8 mouse cellular contexts compared by ENCODE assay signal in the genomic region with DNA sequence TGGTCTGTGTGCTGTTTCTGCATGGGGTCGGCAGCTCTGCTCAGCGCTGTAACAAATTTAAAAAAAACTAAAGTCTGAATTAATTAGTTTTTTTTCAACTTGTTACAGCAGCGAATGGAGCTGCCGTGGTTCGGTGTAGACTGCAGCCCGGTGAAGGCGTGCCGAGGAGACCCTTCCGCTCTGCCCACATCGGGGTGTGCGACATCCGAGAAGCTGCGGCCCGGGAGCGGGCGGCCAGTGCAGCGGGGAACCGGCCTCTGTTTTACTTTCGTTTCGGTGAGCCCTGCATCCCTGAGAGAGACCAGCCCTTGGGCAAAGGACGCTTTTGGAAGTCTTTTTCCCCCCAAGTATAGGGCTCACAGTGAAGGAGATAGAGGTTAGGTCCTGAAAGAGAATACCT.
DNase-seq lines count a peak whose midpoint lies in the region; ATAC-seq lines count a peak whose summit lies in the region.

No protein-coding gene starts in this region.

- H3K27me3 ChIP-seq in heart, embryonic 14.5 days (ENCODE audit: control insufficient read depth, insufficient read depth, low read length) = no peaks in the 10 kb centered on the region
- no peaks in the 10 kb centered on the region for H3K27me3 ChIP-seq in stomach, embryonic 14.5 days (ENCODE audit: control insufficient read depth, insufficient read depth, low read length)

- no peaks in the 10 kb centered on the region for H3K79me2 ChIP-seq in macrophage (ENCODE audit: inconsistent target)

- no peak overlapping the region for H3K27ac ChIP-seq in brown adipose tissue, adult 24 weeks (replicated peaks; ENCODE audit: low read depth, low read length)
- H3K27ac ChIP-seq in heart, embryonic 14.5 days (replicated peaks in 1 of 2; ENCODE audit: control insufficient read depth in 1 of 2, insufficient read depth in 1 of 2, low read depth in 2 of 2, low read length in 2 of 2) = peak overlapping the region; percentile 26 to 46; a peak in 3 of 4 replicates
- H3K27ac ChIP-seq in macrophage = no peak overlapping the region
- no peak overlapping the region for H3K27ac ChIP-seq in stomach, embryonic 14.5 days (ENCODE audit: low read length)

- no peaks in the 10 kb centered on the region for H3K9me3 ChIP-seq in heart, embryonic 14.5 days (ENCODE audit: control insufficient read depth, low read length)
- H3K9me3 ChIP-seq in stomach, embryonic 14.5 days (ENCODE audit: control insufficient read depth, low read depth, low read length) = no peaks in the 10 kb centered on the region

- peak overlapping the region; percentile 64 for H3K9ac ChIP-seq in heart, embryonic 14.5 days (ENCODE audit: low read length)
- H3K9ac ChIP-seq in stomach, embryonic 14.5 days (replicated peaks; ENCODE audit: low read depth, low read length) = no peak overlapping the region

- no peaks in the 10 kb centered on the region for H3K4me1 ChIP-seq in brown adipose tissue, adult 24 weeks (ENCODE audit: control insufficient read depth, insufficient read depth, insufficient read length, low read length)
- H3K4me1 ChIP-seq in heart, embryonic 14.5 days (ENCODE audit: control insufficient read depth in 2 of 2, insufficient read depth in 2 of 2, low read length in 2 of 2) = peaks cover 0 to 18% of the 10 kb centered on the region in 2 experiments; a peak in 3 of 4 replicates
- no peaks in the 10 kb centered on the region for H3K4me1 ChIP-seq in stomach, embryonic 14.5 days (ENCODE audit: control insufficient read depth, insufficient read depth, low read length)

- peak; percentile 17 for DNase-seq in retina, postnatal 1 day
- DNase-seq in retina, embryonic 14.5 days (ENCODE audit: low spot score) = no peak
- DNase-seq in kidney, postnatal 25 days = peak; percentile 30 to 48
- DNase-seq in cerebellum, adult 11-12 months = no peak

- ATAC-seq in heart, embryonic 14.5 days (ENCODE audit: insufficient number of reproducible peaks, insufficient read depth, low FRiP score, low read depth) = no peak
- 0 out of 2 replicates have a peak, but pooled peaks have one; percentile 33 for ATAC-seq in stomach, embryonic 14.5 days (ENCODE audit: insufficient number of reproducible peaks, insufficient read depth, low FRiP score, low read depth)

- H3K4me3 ChIP-seq in brown adipose tissue, adult 24 weeks (ENCODE audit: insufficient read depth, low read depth, low read length) = peak overlapping the region; percentile 52
- H3K4me3 ChIP-seq in heart, embryonic 14.5 days (ENCODE audit: control insufficient read depth in 1 of 2, insufficient read depth in 1 of 2, low read depth in 1 of 2, low read length in 2 of 2) = peak overlapping the region; percentile 39 to 40
- peak overlapping the region; percentile 26 for H3K4me3 ChIP-seq in macrophage (ENCODE audit: inconsistent target)
- peak overlapping the region; percentile 27 for H3K4me3 ChIP-seq in stomach, embryonic 14.5 days (ENCODE audit: low read depth, low read length)

- 49% methylated on average over 21 of the region's 21 CpGs for WGBS in heart, embryonic 14.5 days
- WGBS in macrophage (ENCODE audit: missing documents) = 63% methylated on average over 21 of the region's 21 CpGs
- WGBS in stomach, embryonic 14.5 days = 54% methylated on average over 21 of the region's 21 CpGs

- H3K36me3 ChIP-seq in heart, embryonic 14.5 days (ENCODE audit: control insufficient read depth, insufficient read depth, low read length) = no peaks in the 10 kb centered on the region
- no peaks in the 10 kb centered on the region for H3K36me3 ChIP-seq in macrophage (ENCODE audit: inconsistent target)
- no peaks in the 10 kb centered on the region for H3K36me3 ChIP-seq in stomach, embryonic 14.5 days (ENCODE audit: control insufficient read depth, insufficient read depth, low read length)

- H3K4me2 ChIP-seq in heart, embryonic 14.5 days (ENCODE audit: low read length) = peak overlapping the region; percentile 62
- peak overlapping the region; percentile 43 for H3K4me2 ChIP-seq in stomach, embryonic 14.5 days (replicated peaks; ENCODE audit: low read depth, low read length)

Comparison
In these comparisons a context has a peak if more than half of its experiments do, and no peak if none do; other contexts are left out.
1. DNase-seq: peak in retina, postnatal 1 day (single experiment) and kidney, postnatal 25 days (2 of 2); none in retina, embryonic 14.5 days (single experiment) and cerebellum, adult 11-12 months (single experiment).
2. H3K27ac ChIP-seq: peak in heart, embryonic 14.5 days (2 of 2); none in brown adipose tissue, adult 24 weeks (single experiment), macrophage (single experiment) and stomach, embryonic 14.5 days (single experiment).
3. Peak in every context shown above with its lines, with median percentiles within 50 percentile points of each other: H3K4me3 ChIP-seq.